Mouse (Mus musculus): ENCODE measurements around the gene Kcnma1. TPM values are rescaled to one million over a fixed set of nuclear protein-coding genes. Genes with fewer than 3 reads are reported as not detected.

Kcnma1 gene
- polyA plus RNA-seq, 1 experiment from 2014 or later = 2.7 TPM

- no peak for ATAC-seq (ENCODE audit: low FRiP score, low read depth)
- no peaks in the 10 kb centered on the region for H3K9me3 ChIP-seq
- 61% methylated on average over 1 of the region's 1 CpGs for WGBS
- no peaks in the 10 kb centered on the region for H3K36me3 ChIP-seq
- H3K4me2 ChIP-seq (replicated peaks) = no peak overlapping the region
- no peak overlapping the region for H3K27ac ChIP-seq (replicated peaks)
- H3K4me3 ChIP-seq = no peak overlapping the region
- H3K4me1 ChIP-seq = no peaks in the 10 kb centered on the region
- no peak overlapping the region for H3K9ac ChIP-seq (replicated peaks)
- peaks cover 13% of the 10 kb centered on the region for H3K27me3 ChIP-seq
These were observed 396.2 kb downstream of the Kcnma1 start for GRCm38 (mm10) chr14:23618081-23618480.

GRCm38 (mm10) chr14:23610054-23610453, 404.2 kb downstream of the Kcnma1 start:
- H3K4me3 ChIP-seq = no peak overlapping the region
- ATAC-seq (ENCODE audit: low FRiP score, low read depth) = no peak
- H3K4me2 ChIP-seq (replicated peaks) = no peak overlapping the region
- H3K27me3 ChIP-seq = peaks cover 14% of the 10 kb centered on the region; the same call in 1 of the 2 replicates
- no peaks in the 10 kb centered on the region for H3K36me3 ChIP-seq
- 64% methylated on average over 3 of the region's 3 CpGs for WGBS
- H3K9me3 ChIP-seq = no peaks in the 10 kb centered on the region
- no peak overlapping the region for H3K27ac ChIP-seq (replicated peaks)
- no peaks in the 10 kb centered on the region for H3K4me1 ChIP-seq
- H3K9ac ChIP-seq (replicated peaks) = no peak overlapping the region

GRCm38 (mm10) chr14:23605740-23606139, 408.6 kb downstream of the Kcnma1 start:
- no peak for ATAC-seq (ENCODE audit: low FRiP score, low read depth)
- Histone ChIP-seq H3K9ac (replicated peaks) (no peak overlapping the region), H3K4me1 (no peaks in the 10 kb centered on the region), H3K4me2 (replicated peaks) (no peak overlapping the region), H3K27ac (replicated peaks) (no peak overlapping the region), H3K9me3 (no peaks in the 10 kb centered on the region), H3K36me3 (no peaks in the 10 kb centered on the region), H3K27me3 (peaks cover 38% of the 10 kb centered on the region), H3K4me3 (no peak overlapping the region)
- WGBS = 81% methylated on average over 7 of the region's 7 CpGs

GRCm38 (mm10) chr14:23602937-23603336, 411.4 kb downstream of the Kcnma1 start:
- no peaks in the 10 kb centered on the region for H3K9me3 ChIP-seq
- 12% methylated on average over 4 of the region's 4 CpGs for WGBS
- H3K36me3 ChIP-seq = no peaks in the 10 kb centered on the region
- peaks cover 58% of the 10 kb centered on the region for H3K27me3 ChIP-seq
- no peak overlapping the region for H3K4me3 ChIP-seq
- H3K9ac ChIP-seq (replicated peaks) = no peak overlapping the region
- no peak overlapping the region for H3K27ac ChIP-seq (replicated peaks)
- ATAC-seq (ENCODE audit: low FRiP score, low read depth) = no peak
- no peak overlapping the region for H3K4me2 ChIP-seq (replicated peaks)
- no peaks in the 10 kb centered on the region for H3K4me1 ChIP-seq

- no peaks in the 10 kb centered on the region for H3K4me1 ChIP-seq
- H3K9ac ChIP-seq (replicated peaks) = no peak overlapping the region
- ATAC-seq (ENCODE audit: low FRiP score, low read depth) = no peak
- H3K36me3 ChIP-seq = no peaks in the 10 kb centered on the region
- H3K27ac ChIP-seq (replicated peaks) = no peak overlapping the region
- H3K27me3 ChIP-seq = peaks cover 63% of the 10 kb centered on the region
- WGBS = 76% methylated on average over 2 of the region's 2 CpGs
- H3K4me2 ChIP-seq (replicated peaks) = no peak overlapping the region
- H3K4me3 ChIP-seq = no peak overlapping the region
- no peaks in the 10 kb centered on the region for H3K9me3 ChIP-seq
These were observed 412.2 kb downstream of the Kcnma1 start for GRCm38 (mm10) chr14:23602054-23602453.

GRCm38 (mm10) chr14:23594629-23595028, 419.7 kb downstream of the Kcnma1 start:
- peaks cover 72% of the 10 kb centered on the region for H3K27me3 ChIP-seq
- no peak overlapping the region for H3K27ac ChIP-seq (replicated peaks)
- no peaks in the 10 kb centered on the region for H3K9me3 ChIP-seq
- no peak overlapping the region for H3K4me2 ChIP-seq (replicated peaks)
- no peak overlapping the region for H3K9ac ChIP-seq (replicated peaks)
- H3K4me1 ChIP-seq = peaks cover 15% of the 10 kb centered on the region; the same call in 1 of the 2 replicates
- 88% methylated on average over 5 of the region's 5 CpGs for WGBS
- no peak for ATAC-seq (ENCODE audit: low FRiP score, low read depth)
- H3K36me3 ChIP-seq = no peaks in the 10 kb centered on the region
- no peak overlapping the region for H3K4me3 ChIP-seq

GRCm38 (mm10) chr14:23592826-23593447, 421.4 kb downstream of the Kcnma1 start:
- peak; percentile 94 for ATAC-seq (ENCODE audit: low FRiP score, low read depth)

GRCm38 (mm10) chr14:23589744-23590481, 424.4 kb downstream of the Kcnma1 start:
- Histone ChIP-seq H3K4me1 (peaks cover 15% of the 10 kb centered on the region; the same call in 1 of the 2 replicates), H3K9ac (replicated peaks) (no peak overlapping the region), H3K9me3 (no peaks in the 10 kb centered on the region), H3K27ac (replicated peaks) (no peak overlapping the region), H3K4me3 (no peak overlapping the region), H3K4me2 (replicated peaks) (no peak overlapping the region), H3K36me3 (no peaks in the 10 kb centered on the region), H3K27me3 (peaks cover 81% of the 10 kb centered on the region)
- ATAC-seq (ENCODE audit: low FRiP score, low read depth) = no peak
- WGBS = 66% methylated on average over 7 of the region's 7 CpGs

More at GRCm38 (mm10) chr14:23592826-23593447, 421.4 kb downstream of the Kcnma1 start:
- peaks cover 15% of the 10 kb centered on the region; the same call in 1 of the 2 replicates for H3K4me1 ChIP-seq
- peaks cover 73% of the 10 kb centered on the region for H3K27me3 ChIP-seq
- no peaks in the 10 kb centered on the region for H3K9me3 ChIP-seq
- 0 out of 2 replicates have a peak overlapping the region, but pooled peaks have one; percentile 8 for H3K4me2 ChIP-seq (replicated peaks)
- no peak overlapping the region for H3K9ac ChIP-seq (replicated peaks)
- 9% methylated on average over 6 of the region's 6 CpGs for WGBS
- H3K27ac ChIP-seq (replicated peaks) = no peak overlapping the region
- H3K4me3 ChIP-seq = no peak overlapping the region
- no peaks in the 10 kb centered on the region for H3K36me3 ChIP-seq

- no peaks in the 10 kb centered on the region for H3K36me3 ChIP-seq
- peaks cover 4% of the 10 kb centered on the region; the same call in 1 of the 2 replicates for H3K4me1 ChIP-seq
- ATAC-seq (ENCODE audit: low FRiP score, low read depth) = no peak
- no peak overlapping the region for H3K9ac ChIP-seq (replicated peaks)
- H3K4me2 ChIP-seq (replicated peaks) = no peak overlapping the region
- no peak overlapping the region for H3K4me3 ChIP-seq
- H3K27me3 ChIP-seq = peaks cover 74% of the 10 kb centered on the region
- WGBS = 89% methylated on average over 9 of the region's 9 CpGs
- no peaks in the 10 kb centered on the region for H3K9me3 ChIP-seq
- H3K27ac ChIP-seq (replicated peaks) = no peak overlapping the region
These were observed 426.8 kb downstream of the Kcnma1 start for GRCm38 (mm10) chr14:23587451-23587850.

GRCm38 (mm10) chr14:23583235-23583634, 431.1 kb downstream of the Kcnma1 start:
- 0 out of 2 replicates have a peak, but pooled peaks have one; percentile 52 for ATAC-seq (ENCODE audit: low FRiP score, low read depth)
- Histone ChIP-seq H3K4me2 (replicated peaks) (no peak overlapping the region), H3K4me1 (no peaks in the 10 kb centered on the region), H3K27ac (replicated peaks) (no peak overlapping the region), H3K9me3 (no peaks in the 10 kb centered on the region), H3K4me3 (no peak overlapping the region), H3K27me3 (peaks cover 70% of the 10 kb centered on the region), H3K9ac (replicated peaks) (no peak overlapping the region), H3K36me3 (no peaks in the 10 kb centered on the region)
- 19% methylated on average over 2 of the region's 2 CpGs for whole genome bisulfite sequencing

GRCm38 (mm10) chr14:23581282-23581681, 433.0 kb downstream of the Kcnma1 start:
- H3K4me3 ChIP-seq = no peak overlapping the region
- H3K4me2 ChIP-seq (replicated peaks) = no peak overlapping the region
- H3K27ac ChIP-seq (replicated peaks) = no peak overlapping the region
- H3K27me3 ChIP-seq = peaks cover 59% of the 10 kb centered on the region
- no peak for ATAC-seq (ENCODE audit: low FRiP score, low read depth)
- 59% methylated on average over 3 of the region's 3 CpGs for WGBS
- H3K9me3 ChIP-seq = no peaks in the 10 kb centered on the region
- H3K4me1 ChIP-seq = no peaks in the 10 kb centered on the region
- H3K9ac ChIP-seq (replicated peaks) = no peak overlapping the region
- H3K36me3 ChIP-seq = no peaks in the 10 kb centered on the region

GRCm38 (mm10) chr14:23575951-23576350, 438.3 kb downstream of the Kcnma1 start:
- Histone ChIP-seq H3K27ac (replicated peaks) (no peak overlapping the region), H3K9me3 (no peaks in the 10 kb centered on the region), H3K27me3 (peaks cover 33% of the 10 kb centered on the region), H3K9ac (replicated peaks) (no peak overlapping the region), H3K4me2 (replicated peaks) (no peak overlapping the region), H3K4me3 (no peak overlapping the region), H3K4me1 (no peaks in the 10 kb centered on the region; the same call in 1 of the 2 replicates), H3K36me3 (no peaks in the 10 kb centered on the region)
- no peak for ATAC-seq (ENCODE audit: low FRiP score, low read depth)
- 4% methylated on average over 2 of the region's 2 CpGs for WGBS
